Mouse (Mus musculus): ENCODE measurements around the gene Smg6. TPM values are rescaled to one million over a fixed set of nuclear protein-coding genes. Genes with fewer than 3 reads are reported as not detected.
A peak's percentile ranks its signal among the peaks of the same experiment; 100 is the strongest.

Smg6 gene
- total RNA-seq, 2 experiments from 2014 or later, result 19.2 to 20.9 TPM

DNA sequence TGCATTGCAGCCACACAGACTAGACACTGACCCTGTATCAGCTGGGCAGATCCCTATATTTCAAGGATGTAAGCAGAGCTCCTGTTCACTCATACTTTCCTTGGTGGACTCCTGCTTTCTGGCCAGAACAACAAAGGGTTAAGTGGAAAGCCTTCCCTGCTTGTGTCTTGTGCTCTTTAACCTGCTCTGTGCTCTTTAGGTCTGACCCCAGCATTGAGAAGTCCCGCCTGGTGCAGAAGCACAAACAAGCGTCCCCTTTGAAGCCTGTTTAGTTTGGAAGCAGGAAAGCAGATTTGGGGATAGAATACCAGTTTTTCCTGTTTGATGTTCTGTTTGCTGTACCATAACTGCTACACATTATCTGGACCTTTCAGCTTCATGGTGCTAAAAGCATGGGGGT lies 232.3 kb downstream of the Smg6 start:
- intact Hi-C loops (cut with DNase I), result loop anchor here (2.0 kb wide), 1 partner anchor 17 kb away; no protein-coding TSS in a partner anchor

DNA sequence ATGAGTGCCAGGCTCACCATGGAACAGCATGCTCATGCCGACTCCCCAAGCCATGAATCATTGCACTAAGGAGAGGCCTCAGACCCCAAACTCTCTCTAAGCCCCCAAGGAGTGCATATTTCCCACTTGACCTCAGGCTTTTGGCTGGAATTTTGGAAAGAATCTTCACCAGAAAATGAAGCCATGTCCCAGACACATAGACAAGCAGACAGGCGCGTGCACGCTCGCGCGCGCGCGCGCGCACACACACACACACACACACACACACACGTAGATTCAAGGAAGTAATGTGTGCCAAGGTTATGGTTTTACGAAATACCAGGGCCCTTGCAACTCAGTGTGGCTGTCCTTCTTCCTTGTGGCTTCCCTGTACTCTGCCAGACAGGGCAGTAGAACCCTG lies 232.8 kb downstream of the Smg6 start:
- intact Hi-C loops (cut with DNase I), result no loop called here
- DNase-seq, result peak in 1 of 2 experiments; percentile 53

More for the DNA sequence above, 232.3 kb downstream of the Smg6 start:
- DNase-seq, result no peak

DNA sequence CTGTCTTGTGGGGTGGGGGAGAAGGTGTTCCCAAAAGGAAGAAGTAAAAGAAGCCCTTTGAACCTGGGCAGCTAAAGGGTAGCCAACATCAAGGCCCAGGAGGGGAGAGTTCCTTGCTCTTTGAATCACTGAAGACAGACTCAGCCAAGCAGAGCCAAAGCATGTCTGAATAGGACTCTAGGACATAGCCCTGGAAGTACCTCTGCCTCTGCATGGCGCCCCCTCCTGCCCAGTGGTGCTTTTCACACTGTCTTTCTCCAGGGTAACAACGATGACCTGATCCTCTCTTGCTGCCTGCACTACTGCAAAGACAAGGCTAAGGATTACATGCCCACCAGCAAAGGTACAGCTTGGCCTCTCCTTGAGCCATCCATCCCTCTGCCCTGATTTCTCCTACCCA lies 233.9 kb downstream of the Smg6 start:
- peak; percentile 71 to 76 for DNase-seq
- intact Hi-C loops (cut with DNase I), result no loop called here

DNA sequence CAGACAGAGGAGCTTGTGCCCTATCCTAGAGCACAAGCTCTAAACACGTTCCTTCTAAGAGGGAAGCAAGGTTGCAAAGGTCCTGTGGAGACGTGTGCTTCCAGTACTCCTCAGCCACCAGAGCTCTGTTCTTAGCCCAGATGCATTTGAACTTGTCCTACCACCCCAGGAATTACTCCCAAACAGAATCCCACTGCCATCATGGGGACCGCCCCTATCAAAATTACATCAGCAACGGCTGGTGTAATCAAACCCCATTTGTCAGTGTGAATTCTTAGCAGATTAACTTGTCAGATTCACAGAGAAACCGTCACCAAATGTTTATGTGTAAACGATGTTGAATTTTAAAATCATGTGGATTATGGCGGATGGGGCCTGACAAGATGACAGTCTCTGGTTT lies 235.3 kb downstream of the Smg6 start:
- DNase-seq, result no peak
- intact Hi-C loops (cut with DNase I), result loop anchor here (5.0 to 10.0 kb wide), 2 partner anchors 59 to 296 kb away; no protein-coding TSS in a partner anchor

DNA sequence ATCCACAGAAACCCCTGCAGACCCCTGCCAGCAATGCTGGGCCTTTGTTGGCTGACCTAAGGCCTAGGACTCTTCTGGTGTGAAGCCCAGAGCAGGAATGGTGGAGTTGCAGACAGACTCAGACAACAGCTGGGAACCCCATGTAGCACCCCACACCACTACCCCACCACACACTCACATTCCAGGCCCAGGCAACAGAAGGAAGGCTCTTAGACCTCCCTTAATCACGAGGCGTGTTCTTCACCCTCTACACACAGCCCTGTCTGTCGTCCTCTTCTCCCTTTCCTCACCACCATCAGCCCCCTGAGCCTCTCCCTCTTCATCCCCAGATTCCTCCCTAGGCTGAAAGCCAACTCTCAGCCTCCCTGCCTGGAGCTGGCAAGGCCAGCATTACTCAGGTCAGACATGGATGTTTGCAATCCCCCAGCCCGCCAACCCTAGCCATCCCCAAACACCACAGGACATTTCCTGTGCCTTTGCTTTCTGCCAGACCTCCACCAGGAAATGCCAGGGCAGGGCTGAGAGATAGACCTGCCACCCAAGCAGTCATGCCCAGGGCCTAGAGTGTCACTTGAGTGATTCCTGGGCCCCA lies 235.9 kb downstream of the Smg6 start:
- intact Hi-C loops (cut with DNase I), result loop anchor here (5.0 to 10.0 kb wide), 2 partner anchors 59 to 297 kb away; no protein-coding TSS in a partner anchor
- DNase-seq, result no peak

DNA sequence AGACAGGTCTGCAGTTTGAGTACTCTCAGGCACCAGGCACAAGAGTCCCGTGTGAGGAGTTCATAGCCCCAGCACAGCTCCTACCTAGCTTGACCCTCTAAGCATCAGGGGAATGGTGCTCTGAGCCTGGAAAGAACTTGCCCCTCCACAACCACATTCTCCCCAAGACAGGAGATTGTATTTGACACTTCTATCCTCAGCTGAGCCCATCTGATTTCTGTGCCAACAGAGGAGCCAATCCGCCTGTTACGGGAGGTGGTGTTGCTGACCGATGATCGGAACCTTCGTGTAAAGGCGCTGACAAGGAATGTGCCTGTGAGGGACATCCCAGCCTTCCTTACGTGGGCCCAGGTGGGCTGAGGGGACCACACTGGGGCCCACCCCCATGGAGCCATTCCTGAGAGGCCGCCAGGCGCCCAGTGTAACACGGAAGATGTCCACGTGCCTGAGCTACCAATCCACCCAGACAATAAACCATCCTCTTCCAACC lies 237.0 kb downstream of the Smg6 start:
- DNase-seq, result no peak

DNA sequence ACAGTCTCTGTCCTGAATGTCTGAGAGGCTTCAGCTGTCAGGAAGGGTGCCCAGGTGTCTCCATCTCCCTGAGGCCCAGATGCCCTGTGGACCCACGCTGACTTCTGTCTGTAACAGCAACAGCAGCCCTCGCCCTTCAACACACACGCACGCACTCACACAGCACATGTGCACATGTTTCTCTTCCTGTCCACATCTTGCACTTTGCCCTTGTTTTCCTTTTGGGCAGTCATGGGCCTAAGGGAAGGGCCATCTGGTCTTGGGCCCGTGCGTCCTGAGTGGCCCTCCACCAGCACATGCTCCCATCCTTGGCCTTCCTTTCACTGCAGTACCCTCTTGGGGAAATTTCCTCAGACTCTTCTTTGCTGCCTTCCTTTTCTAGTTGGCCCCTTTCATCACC lies 237.8 kb downstream of the Smg6 start:
- DNase-seq, result no peak

More for the DNA sequence above, 237.0 kb downstream of the Smg6 start:
- intact Hi-C loops (cut with DNase I), result loop anchor here (5.0 to 10.0 kb wide), 2 partner anchors 60 to 298 kb away; no protein-coding TSS in a partner anchor

DNA sequence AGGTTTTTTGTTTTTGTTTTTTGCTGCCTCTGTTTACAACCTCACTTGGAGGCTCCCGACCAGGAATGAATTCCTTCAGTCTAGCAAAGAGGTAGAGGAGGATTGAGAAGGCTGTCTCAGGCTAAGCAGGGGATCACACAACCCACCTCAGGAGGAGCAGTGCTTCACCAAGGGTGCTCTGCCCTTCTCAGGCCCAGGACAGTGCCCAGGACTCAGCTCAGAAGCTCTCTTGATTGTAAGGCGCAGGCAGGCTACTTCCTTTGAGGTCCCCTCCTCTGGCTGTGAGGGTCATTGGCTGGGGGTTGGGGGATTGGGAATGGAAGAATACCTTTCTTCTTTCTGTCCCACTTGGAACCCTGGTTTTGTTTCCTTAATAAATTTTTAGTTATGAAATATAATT lies 238.4 kb downstream of the Smg6 start:
- intact Hi-C loops (cut with DNase I), result loop anchor here (1.0 to 10.0 kb wide), 4 partner anchors 62 to 299 kb away; no protein-coding TSS in a partner anchor
- DNase-seq, result no peak

More for the DNA sequence above, 237.8 kb downstream of the Smg6 start:
- intact Hi-C loops (cut with DNase I), result loop anchor here (5.0 to 10.0 kb wide), 2 partner anchors 61 to 299 kb away; no protein-coding TSS in a partner anchor

DNA sequence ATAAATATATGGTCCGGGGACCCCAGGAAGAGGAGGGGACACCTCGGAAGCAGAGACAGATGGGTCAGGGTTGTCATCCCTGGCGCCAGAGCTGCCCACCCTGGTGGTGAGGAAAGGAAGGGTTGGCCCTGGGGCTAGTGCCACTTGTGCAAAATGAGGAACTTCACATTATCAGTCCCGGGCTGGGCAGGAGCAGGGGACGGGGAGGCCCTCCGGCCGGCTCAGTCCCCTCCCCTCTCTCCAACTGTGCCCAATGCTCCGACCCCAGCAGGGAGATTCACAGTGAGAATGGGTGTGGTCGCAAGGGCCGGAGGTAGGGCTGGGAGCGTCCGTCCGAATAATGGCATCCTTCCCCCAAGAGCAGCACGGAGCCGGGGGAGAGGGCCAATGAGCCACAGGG lies 239.1 kb downstream of the Smg6 start:
- intact Hi-C loops (cut with DNase I), result loop anchor here (1.0 to 10.0 kb wide), 6 partner anchors 32 to 300 kb away; no protein-coding TSS in a partner anchor
- peak in 1 of 2 experiments; percentile 37 for DNase-seq

DNA sequence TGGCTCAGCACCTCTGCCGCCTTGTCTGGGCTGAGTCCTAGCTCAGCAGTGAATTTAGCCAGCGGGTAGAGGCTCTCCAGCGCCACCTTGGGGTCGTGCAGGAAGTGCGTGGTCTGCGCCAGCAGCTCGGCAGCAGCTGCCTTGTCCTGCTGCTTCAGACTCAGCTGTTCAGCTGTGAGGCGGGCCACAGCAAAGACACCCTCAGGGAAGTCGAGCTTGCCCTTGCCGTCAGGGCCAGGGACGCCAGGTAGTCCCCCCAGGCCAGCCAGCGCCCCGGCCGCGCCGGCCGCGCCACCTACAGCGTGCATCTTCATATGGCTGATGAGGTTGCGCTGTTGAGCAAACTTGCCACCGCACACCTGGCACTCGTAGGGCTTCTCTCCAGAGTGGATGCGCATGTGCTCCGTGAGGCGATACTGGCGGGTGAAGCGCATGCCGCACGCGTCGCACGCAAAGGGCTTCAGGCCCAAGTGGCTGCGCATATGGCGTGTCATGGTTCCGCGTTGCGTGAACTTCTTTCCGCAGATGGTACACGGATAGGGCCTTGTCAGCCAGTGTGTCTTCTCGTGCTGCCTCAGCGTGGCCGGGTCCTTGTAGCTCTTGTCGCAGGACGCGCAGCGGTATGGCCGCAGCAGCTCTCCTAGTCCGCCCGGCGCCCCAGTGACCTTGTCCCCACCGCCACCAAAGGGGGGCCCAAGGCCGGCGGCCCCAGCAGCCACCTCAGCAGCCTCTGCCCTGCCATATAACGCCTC lies 240.0 kb downstream of the Smg6 start:
- intact Hi-C loops (cut with DNase I), result loop anchor here (1.0 to 10.0 kb wide), 4 partner anchors 33 to 301 kb away; no protein-coding TSS in a partner anchor
- DNase-seq, result peak; percentile 92

DNA sequence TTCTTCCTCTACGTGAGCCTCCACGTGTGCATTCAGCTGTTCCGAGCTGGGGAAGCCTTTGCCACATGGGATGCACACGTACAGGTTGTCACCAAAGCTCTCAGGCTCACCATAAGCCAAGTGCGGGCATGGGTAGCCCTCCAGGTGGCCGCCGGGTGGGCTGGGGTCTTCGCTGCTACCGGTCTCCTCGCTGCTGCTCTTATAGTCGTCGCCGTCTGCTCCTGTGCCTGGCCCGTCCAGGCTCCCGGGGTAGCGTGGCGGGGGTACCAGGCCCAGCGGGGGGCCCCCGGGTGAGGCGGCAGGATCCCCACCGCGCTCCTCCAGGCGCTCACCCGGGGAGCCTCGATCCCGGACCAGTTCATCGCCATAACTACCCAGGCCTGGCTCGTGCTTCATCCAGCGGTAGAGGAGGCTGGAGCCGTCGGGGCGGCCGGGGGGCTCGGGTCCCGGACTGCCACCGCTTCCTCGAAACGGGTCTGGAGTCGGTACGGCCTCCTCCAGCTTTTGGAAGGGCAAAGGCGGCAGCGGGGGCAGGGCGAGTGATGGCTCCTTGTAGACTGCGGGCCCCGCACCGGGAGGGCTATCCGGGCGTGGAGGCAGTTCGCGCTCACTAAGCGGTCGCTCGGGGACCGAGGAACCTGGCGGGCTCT lies 240.7 kb downstream of the Smg6 start:
- intact Hi-C loops (cut with DNase I), result loop anchor here (5.0 to 10.0 kb wide), 2 partner anchors 34 to 302 kb away; no protein-coding TSS in a partner anchor
- peak in 1 of 2 experiments; percentile 58 for DNase-seq

DNA sequence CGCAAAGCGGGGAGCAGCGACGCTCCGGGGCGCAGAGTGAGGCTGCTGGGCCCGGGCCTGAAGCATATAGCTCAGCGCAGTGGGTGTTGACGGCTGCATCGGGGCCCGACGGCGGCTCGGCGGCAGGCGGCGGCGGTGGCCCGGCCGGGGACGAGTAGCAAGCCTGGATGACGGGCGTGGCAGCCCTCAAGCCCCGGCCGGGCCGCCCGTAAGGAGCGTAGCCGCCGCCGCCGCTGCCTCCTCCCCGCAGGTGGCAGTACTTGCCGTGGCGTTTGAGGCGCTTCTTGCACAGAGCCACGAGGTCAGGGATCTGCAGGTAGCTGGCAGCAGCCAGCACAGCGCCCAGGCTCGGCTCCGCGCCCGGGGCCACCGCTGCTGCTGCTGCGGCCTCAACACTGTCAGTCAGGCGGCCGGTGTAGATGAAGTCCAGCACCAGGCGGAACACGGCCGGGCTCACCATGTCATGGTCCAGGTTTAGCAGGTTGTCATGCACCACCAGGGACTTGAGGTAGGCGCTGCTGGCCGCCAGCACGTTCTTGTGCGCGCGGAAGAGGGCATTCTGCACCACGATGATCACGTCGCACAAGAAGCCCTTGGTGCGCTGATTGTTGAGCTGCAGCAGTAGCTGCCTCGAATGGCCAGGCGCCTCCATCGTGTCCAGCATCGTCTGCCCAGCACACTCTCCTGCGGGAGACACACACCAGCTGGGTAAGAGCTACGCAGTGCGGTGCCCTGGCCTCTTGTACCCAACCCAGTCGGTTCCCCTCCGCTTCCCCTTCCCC lies 241.4 kb downstream of the Smg6 start:
- DNase-seq, result peak; percentile 61 to 67
- intact Hi-C loops (cut with DNase I), result loop anchor here (5.0 to 10.0 kb wide), 2 partner anchors 35 to 302 kb away; no protein-coding TSS in a partner anchor

DNA sequence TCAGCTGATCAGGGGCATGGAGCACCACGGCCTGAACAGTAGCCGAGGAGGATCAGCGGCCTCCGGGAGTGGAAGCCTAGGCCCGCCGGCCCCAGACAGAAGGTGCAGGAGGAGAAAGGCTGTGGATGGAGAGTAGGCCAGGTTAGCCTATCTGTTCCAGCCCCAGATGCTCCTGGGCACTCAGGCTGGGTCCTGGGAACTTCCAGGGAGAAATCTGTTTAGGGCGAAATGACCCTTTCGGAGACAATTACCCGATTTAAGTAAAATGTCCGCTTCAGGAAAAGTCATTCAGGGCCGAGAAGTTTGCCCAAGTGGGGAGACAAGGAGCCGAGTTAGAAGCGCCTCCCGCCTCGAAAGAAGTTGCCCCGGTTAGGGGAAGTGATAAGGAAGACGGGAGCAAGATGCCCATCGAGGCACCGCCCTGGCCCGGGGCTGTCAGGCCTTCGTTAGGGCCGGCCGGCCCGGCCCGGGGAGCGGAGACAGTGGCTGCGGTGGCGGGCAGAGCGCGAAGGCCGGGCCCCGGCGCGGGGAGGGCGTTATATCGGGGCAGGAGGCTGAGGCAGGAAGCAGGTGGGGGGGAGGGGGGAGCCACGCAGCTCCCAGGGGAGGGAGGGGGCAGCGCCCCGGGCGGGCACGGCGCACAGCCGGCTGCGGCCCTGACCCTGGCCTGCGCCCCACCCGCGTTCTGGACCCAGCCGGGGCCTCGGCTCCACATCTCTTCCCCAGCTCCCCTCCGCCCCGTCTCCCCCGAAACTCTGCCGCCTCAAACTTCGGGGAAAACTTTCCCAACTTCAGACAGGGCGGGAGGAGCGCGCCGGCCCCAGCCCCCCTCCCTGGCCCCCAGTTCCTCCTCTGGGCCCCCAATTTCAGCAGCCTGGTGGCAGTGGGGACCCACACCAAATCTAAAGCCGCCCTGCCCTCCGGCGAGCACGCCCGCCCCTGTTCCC lies 242.3 kb downstream of the Smg6 start:
- intact Hi-C loops (cut with DNase I), result loop anchor here (5.0 to 10.0 kb wide), 2 partner anchors 36 to 303 kb away; no protein-coding TSS in a partner anchor
- peak; percentile 75 to 76 for DNase-seq

DNA sequence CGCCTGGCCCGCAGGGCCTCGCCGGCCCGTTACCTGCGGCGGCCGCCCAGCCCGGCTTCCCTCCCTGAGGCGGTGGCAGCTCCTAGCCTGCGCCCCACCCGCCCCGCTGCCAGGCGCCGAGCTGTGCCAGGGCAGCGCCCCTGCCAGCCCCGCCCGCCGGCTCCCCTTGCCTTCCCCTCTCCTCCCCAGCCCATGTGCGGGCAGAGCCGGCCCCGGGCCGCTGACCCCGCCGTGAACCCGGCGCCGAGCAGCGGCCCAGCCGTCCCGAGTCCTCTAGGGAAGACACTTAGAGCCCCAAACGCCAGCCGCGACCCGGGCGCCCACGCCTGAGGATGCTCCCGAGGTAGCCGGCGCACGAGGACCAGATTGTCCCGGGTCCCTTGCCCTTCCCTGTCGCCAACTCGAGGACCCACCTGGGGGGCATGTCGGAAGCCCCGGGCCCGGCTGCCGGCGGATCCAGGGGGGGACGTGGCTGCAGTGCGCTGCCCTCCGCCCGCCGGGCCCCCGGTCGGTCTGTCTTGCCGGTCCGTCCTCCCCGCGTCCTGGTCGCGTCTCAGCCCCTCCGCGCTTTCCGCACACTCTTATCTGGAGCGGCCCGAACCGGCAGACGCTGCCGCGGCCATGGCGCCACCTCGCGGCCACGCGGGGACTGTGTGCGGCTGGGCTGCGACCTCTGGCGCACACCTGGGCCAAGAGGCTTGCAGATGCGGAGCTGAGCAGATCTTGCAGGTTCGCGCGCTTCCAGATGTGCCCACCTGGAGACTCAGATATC lies 243.2 kb downstream of the Smg6 start:
- intact Hi-C loops (cut with DNase I), result loop anchor here (1.0 to 10.0 kb wide), 3 partner anchors 36 to 304 kb away; no protein-coding TSS in a partner anchor
- DNase-seq, result peak; percentile 95

DNA sequence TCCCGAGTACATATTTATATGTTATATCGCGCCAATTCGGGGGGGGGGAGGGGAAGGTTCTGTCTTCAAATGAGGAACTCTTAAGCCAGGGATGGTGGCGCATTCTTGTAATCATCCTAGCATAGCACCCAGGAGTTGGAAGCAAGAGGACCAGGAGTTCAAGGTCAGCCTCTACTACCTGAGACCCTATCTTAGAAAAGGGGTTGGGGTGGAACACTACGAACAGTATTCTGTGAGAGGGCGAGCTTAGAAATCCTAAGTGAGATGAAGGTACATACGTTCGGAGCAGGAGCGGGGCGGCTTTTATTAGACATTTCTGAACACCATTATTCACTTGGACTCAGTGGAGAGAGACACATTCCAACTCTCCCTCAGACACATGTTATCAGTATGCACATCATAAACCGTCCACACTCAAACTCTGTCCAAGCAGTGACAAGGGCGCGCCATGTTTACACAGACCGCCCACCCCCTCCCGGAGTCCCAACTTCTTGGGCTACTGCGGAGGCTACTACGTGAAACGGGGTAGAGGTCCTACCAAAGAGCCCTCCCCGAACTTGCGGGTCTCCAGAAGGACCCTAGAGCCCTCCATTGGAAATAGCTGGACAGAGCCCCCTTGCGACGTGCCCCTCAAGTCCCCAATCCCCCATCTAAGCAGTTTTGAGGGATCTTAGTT lies 243.9 kb downstream of the Smg6 start, which contains the start of gene Hic1:
Gene Hic1 (minus strand): TSS at position 115 of the 676 bp plus-strand sequence.
- intact Hi-C loops (cut with DNase I), result loop anchor here (1.0 to 10.0 kb wide), 4 partner anchors 37 to 347 kb away; no protein-coding TSS in a partner anchor
- DNase-seq, result no peak

DNA sequence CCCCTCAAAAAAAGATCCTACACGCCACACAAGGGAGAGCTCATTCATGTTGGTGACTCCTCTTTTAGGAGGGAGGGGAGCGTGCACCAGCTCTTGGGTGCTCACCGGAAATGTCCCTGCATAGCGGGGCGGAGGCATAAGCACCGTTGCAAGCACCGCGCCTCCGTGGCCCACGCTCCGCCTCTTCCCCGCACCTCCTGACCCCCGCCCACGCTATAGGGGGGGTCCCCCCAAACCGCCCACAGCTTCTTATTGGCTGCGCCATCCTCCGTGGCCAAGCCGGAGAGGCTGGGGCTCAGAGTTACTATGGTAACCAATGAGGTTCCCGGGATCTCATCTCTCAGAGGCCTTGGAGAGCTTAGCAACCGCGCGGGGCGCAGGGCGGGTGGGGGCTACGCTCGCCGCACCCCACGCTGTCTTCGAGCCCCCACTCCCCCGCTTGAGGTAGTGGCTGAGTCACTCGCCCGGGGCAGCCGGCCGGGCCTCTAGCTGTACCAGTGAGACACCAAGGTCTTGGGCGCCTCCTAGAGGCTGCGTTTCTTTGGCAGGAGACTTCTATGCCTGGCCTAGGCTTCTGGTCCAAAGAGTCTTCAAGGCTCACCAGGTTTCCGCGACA lies 244.6 kb downstream of the Smg6 start:
- peak; percentile 94 to 96 for DNase-seq
- intact Hi-C loops (cut with DNase I), result loop anchor here (5.0 kb wide), 1 partner anchor 348 kb away; no protein-coding TSS in a partner anchor

All from heart, postnatal 14 days (tissue).